Mouse (Mus musculus): ENCODE results near the gene Pds5b. TPM values are rescaled to one million over a fixed set of nuclear protein-coding genes. Genes with fewer than 3 reads are reported as not detected.
"Not testable (repeated sequence)": the region's sequence is repeated elsewhere in the genome, so short reads cannot be mapped to it uniquely, and the experiment has no call there.

Gene Pds5b
- polyA plus RNA-seq, 1 experiment from 2014 or later: 28.5 TPM

- not testable (repeated sequence) for H3K9me3 ChIP-seq (replicated peaks; ENCODE audit: control insufficient read depth, low read length, poor library complexity, severe bottlenecking); H3K36me3 ChIP-seq (ENCODE audit: control insufficient read depth, insufficient read depth, low read length); H3K9ac ChIP-seq (ENCODE audit: low read depth, low read length); H3K27ac ChIP-seq (ENCODE audit: low read length); ATAC-seq; H3K4me3 ChIP-seq (ENCODE audit: low read depth, low read length); H3K27me3 ChIP-seq (ENCODE audit: control insufficient read depth, insufficient read depth, low read depth, low read length); H3K4me2 ChIP-seq (ENCODE audit: low read length)
- H3K4me1 ChIP-seq (ENCODE audit: control insufficient read depth, insufficient read depth, low read length): peaks cover 45% of the 10 kb centered on the region
- WGBS: 95% methylated on average over 6 of the region's 6 CpGs
These were observed 14.1 kb upstream of the Pds5b start for GRCm38 (mm10) chr5:150659425-150659824.

- H3K4me2 ChIP-seq (ENCODE audit: low read length); H3K27ac ChIP-seq (ENCODE audit: low read length); ATAC-seq; H3K9me3 ChIP-seq (replicated peaks; ENCODE audit: control insufficient read depth, low read length, poor library complexity, severe bottlenecking); H3K27me3 ChIP-seq (ENCODE audit: control insufficient read depth, insufficient read depth, low read depth, low read length); H3K36me3 ChIP-seq (ENCODE audit: control insufficient read depth, insufficient read depth, low read length); H3K4me3 ChIP-seq (ENCODE audit: low read depth, low read length); H3K9ac ChIP-seq (ENCODE audit: low read depth, low read length): not testable (repeated sequence)
- WGBS: 92% methylated on average over 3 of the region's 3 CpGs
- peaks cover 40% of the 10 kb centered on the region for H3K4me1 ChIP-seq (ENCODE audit: control insufficient read depth, insufficient read depth, low read length)
These were observed 13.2 kb upstream of the Pds5b start for GRCm38 (mm10) chr5:150660296-150660695.

GRCm38 (mm10) chr5:150663926-150664325, 9.6 kb upstream of the Pds5b start:
- not testable (repeated sequence) for H3K4me3 ChIP-seq (ENCODE audit: low read depth, low read length); H3K27me3 ChIP-seq (ENCODE audit: control insufficient read depth, insufficient read depth, low read depth, low read length); H3K4me2 ChIP-seq (ENCODE audit: low read length); H3K36me3 ChIP-seq (ENCODE audit: control insufficient read depth, insufficient read depth, low read length); H3K27ac ChIP-seq (ENCODE audit: low read length); H3K9me3 ChIP-seq (replicated peaks; ENCODE audit: control insufficient read depth, low read length, poor library complexity, severe bottlenecking); ATAC-seq; H3K9ac ChIP-seq (ENCODE audit: low read depth, low read length)
- H3K4me1 ChIP-seq (ENCODE audit: control insufficient read depth, insufficient read depth, low read length): peaks cover 24% of the 10 kb centered on the region
- 88% methylated on average over 7 of the region's 7 CpGs for WGBS

- H3K4me3 ChIP-seq (ENCODE audit: low read depth, low read length): peak overlapping the region; percentile 87
- no peaks in the 10 kb centered on the region for H3K27me3 ChIP-seq (ENCODE audit: control insufficient read depth, insufficient read depth, low read depth, low read length)
- WGBS: 1% methylated on average over 10 of the region's 10 CpGs
- H3K9ac ChIP-seq (ENCODE audit: low read depth, low read length): peak overlapping the region; percentile 86
- peaks cover 24% of the 10 kb centered on the region for H3K4me1 ChIP-seq (ENCODE audit: control insufficient read depth, insufficient read depth, low read length)
- H3K4me2 ChIP-seq (ENCODE audit: low read length): peak overlapping the region; percentile 83
- no peaks in the 10 kb centered on the region for H3K9me3 ChIP-seq (replicated peaks; ENCODE audit: control insufficient read depth, low read length, poor library complexity, severe bottlenecking)
- ATAC-seq: 0 out of 2 replicates have a peak, but pooled peaks have one; percentile 0
- peak overlapping the region; percentile 84 for H3K27ac ChIP-seq (ENCODE audit: low read length)
- peaks cover 6% of the 10 kb centered on the region for H3K36me3 ChIP-seq (ENCODE audit: control insufficient read depth, insufficient read depth, low read length)
These were observed 8.8 kb upstream of the Pds5b start for GRCm38 (mm10) chr5:150664794-150665131.

DNA sequence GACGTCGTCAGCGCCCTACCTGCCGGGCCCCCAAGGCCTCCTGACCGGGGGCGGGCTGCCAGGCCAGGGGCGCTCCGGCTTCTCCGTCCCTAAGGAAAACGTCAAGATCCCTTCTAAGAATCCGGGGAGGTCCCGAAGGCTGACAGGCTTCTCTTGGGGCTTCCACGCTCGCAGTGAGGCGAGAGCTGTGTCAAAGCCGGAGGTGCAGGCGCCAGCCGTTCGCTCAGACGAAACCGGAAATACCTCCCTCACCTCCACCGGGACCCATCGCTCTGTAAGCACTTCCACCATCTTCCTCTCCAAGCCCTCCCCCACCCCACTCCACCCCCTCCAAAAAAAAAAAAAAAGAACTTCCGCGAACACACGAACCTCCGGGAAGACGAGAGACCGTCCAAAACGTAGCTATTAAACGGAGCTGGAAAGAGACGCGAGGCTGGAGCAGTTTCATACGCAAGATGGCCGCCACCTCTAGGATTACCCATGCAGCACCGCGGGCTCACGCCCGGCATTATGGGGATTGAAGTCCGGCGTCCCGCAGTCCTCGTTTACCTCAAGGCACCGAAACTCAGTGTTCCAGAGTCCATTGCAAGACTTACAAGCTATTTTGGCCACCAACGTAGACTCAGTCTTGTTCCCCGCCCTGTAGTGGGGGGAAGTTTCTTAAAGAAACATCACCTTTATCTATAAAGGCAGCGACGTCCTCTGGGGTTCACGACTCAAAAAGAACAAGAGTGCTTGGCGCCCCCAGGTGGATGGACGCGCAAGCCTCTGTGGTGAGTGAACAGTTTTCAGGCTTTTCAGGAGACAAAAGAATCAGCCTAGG, 8.2 kb upstream of the Pds5b start:
- H3K4me2 ChIP-seq (ENCODE audit: low read length): peak overlapping the region; percentile 83
- peak overlapping the region; percentile 87 for H3K4me3 ChIP-seq (ENCODE audit: low read depth, low read length)
- no peaks in the 10 kb centered on the region for H3K27me3 ChIP-seq (ENCODE audit: control insufficient read depth, insufficient read depth, low read depth, low read length)
- peaks cover 6% of the 10 kb centered on the region for H3K36me3 ChIP-seq (ENCODE audit: control insufficient read depth, insufficient read depth, low read length)
- peak overlapping the region; percentile 84 for H3K27ac ChIP-seq (ENCODE audit: low read length)
- H3K9ac ChIP-seq (ENCODE audit: low read depth, low read length): peak overlapping the region; percentile 86
- under 1% methylated on average over 52 of the region's 52 CpGs for WGBS
- peaks cover 21% of the 10 kb centered on the region for H3K4me1 ChIP-seq (ENCODE audit: control insufficient read depth, insufficient read depth, low read length)
- H3K9me3 ChIP-seq (replicated peaks; ENCODE audit: control insufficient read depth, low read length, poor library complexity, severe bottlenecking): no peaks in the 10 kb centered on the region
- peak; percentile 99 for ATAC-seq

DNA sequence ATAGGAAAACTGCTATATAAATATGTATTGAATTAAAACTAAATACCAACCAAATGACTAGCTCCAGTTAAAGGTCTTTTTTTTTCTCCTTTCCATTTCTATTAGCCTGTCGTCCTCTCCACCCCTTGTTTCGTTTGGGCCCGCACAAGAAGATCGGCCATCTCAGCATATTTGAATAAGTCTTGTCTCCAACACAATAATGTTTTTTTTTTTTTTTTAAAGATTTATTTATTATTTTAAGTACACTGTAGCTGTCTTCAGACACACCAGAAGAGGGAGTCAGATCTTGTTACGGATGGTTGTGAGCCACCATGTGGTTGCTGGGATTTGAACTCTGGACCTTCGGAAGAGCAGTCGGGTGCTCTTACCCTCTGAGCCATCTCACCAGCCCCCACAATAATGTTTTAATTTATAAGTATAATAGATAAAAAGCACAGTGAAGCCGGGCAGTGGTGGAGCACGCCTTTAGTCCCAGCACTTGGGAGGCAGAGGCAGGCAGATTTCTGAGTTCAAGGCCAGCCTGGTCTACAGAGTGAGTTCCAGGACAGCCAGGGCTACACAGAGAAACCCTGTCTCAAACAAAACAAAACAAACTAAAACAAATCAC, 7.3 kb upstream of the Pds5b start, which contains the start of gene N4bp2l2:
N4bp2l2 (minus strand) TSS at position 51 of the 607 bp plus-strand sequence.
- not testable (repeated sequence) for H3K36me3 ChIP-seq (ENCODE audit: control insufficient read depth, insufficient read depth, low read length); H3K9me3 ChIP-seq (replicated peaks; ENCODE audit: control insufficient read depth, low read length, poor library complexity, severe bottlenecking); ATAC-seq; H3K27me3 ChIP-seq (ENCODE audit: control insufficient read depth, insufficient read depth, low read depth, low read length)
- Histone ChIP-seq H3K4me1 (ENCODE audit: control insufficient read depth, insufficient read depth, low read length) (peaks cover 13% of the 10 kb centered on the region), H3K9ac (ENCODE audit: low read depth, low read length) (peak within 1 kb of the TSS; percentile 86), H3K4me2 (ENCODE audit: low read length) (peak within 1 kb of the TSS; percentile 83), H3K4me3 (ENCODE audit: low read depth, low read length) (peak within 1 kb of the TSS; percentile 87), H3K27ac (ENCODE audit: low read length) (peak within 1 kb of the TSS; percentile 84)
- 92% methylated on average over 8 of the region's 9 CpGs for WGBS

DNA sequence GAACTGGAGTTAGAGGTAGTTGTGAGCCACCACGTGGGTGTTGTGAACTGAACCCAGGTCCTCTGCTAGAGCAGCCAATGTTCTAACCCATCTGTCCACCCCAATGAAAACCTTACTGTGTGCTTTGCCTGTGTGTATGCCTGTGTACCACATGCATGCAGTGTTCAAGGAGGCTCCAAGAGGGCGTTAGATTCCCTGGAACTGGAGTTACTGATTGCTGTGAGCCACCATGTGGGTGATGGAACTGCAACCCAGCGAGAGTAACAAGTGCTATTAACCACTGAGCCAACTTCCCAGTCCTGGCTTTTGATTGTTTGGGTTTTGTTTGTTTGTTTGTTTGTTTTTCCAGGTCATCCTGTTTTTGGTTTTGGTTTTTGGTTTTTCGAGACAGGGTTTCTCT, 4.8 kb upstream of the Pds5b start:
- no peaks in the 10 kb centered on the region for H3K27me3 ChIP-seq (ENCODE audit: control insufficient read depth, insufficient read depth, low read depth, low read length)
- no peaks in the 10 kb centered on the region for H3K36me3 ChIP-seq (ENCODE audit: control insufficient read depth, insufficient read depth, low read length)
- WGBS: 62% methylated on average over 4 of the region's 4 CpGs
- ATAC-seq: no peak
- no peak overlapping the region for H3K4me3 ChIP-seq (ENCODE audit: low read depth, low read length)
- H3K9me3 ChIP-seq (replicated peaks; ENCODE audit: control insufficient read depth, low read length, poor library complexity, severe bottlenecking): no peaks in the 10 kb centered on the region
- H3K27ac ChIP-seq (ENCODE audit: low read length): no peak overlapping the region
- H3K4me1 ChIP-seq (ENCODE audit: control insufficient read depth, insufficient read depth, low read length): peaks cover 4% of the 10 kb centered on the region; the same call in 1 of the 2 replicates
- H3K9ac ChIP-seq (ENCODE audit: low read depth, low read length): no peak overlapping the region
- no peak overlapping the region for H3K4me2 ChIP-seq (ENCODE audit: low read length)

- no peak for ATAC-seq
- H3K27ac ChIP-seq (ENCODE audit: low read length): no peak overlapping the region
- H3K4me1 ChIP-seq (ENCODE audit: control insufficient read depth, insufficient read depth, low read length): peaks cover 23% of the 10 kb centered on the region
- H3K9me3 ChIP-seq (replicated peaks; ENCODE audit: control insufficient read depth, low read length, poor library complexity, severe bottlenecking): no peaks in the 10 kb centered on the region
- WGBS: 90% methylated on average over 7 of the region's 7 CpGs
- H3K36me3 ChIP-seq (ENCODE audit: control insufficient read depth, insufficient read depth, low read length): no peaks in the 10 kb centered on the region
- no peak overlapping the region for H3K4me2 ChIP-seq (ENCODE audit: low read length)
- no peaks in the 10 kb centered on the region for H3K27me3 ChIP-seq (ENCODE audit: control insufficient read depth, insufficient read depth, low read depth, low read length)
- H3K9ac ChIP-seq (ENCODE audit: low read depth, low read length): no peak overlapping the region
- H3K4me3 ChIP-seq (ENCODE audit: low read depth, low read length): no peak overlapping the region
These were observed 1.2 kb upstream of the Pds5b start for GRCm38 (mm10) chr5:150672343-150672742.

Data from midbrain, embryonic 16.5 days (tissue).